Mouse (Mus musculus) bone marrow, adult 2 months (tissue): ENCODE results near the gene Myod1. TPM values are rescaled to one million over a fixed set of nuclear protein-coding genes. Genes with fewer than 3 reads are reported as not detected.

Experiments used
- H3K27ac ChIP-seq: fragments of 200-500 bp; 2 replicates; pipeline ENCODE4 v1.5.1; 2012; ENCODE audit warnings: low read depth, mild to moderate bottlenecking, control low read depth, inconsistent platforms, low read length; ENCODE audit not compliant: control insufficient read depth, poor library complexity, insufficient read depth
- H3K4me1 ChIP-seq: fragments of 200-500 bp; 2 replicates; pipeline ENCODE4 v1.6.1; 2011; ENCODE audit warnings: low read length; ENCODE audit not compliant: control insufficient read depth, insufficient read depth
- H3K4me3 ChIP-seq: fragments of 200-500 bp; replicated peaks from 2 replicates; pipeline ENCODE3; 2011; ENCODE audit warnings: mild to moderate bottlenecking, low read depth, low read length, control low read depth; ENCODE audit not compliant: control insufficient read depth
- CTCF ChIP-seq: fragments of 200-500 bp; IDR thresholded peaks from 2 replicates; pipeline ENCODE4 v1.5.1; 2011; ENCODE audit warnings: low read length, control low read depth; ENCODE audit not compliant: control insufficient read depth, insufficient read depth
- POLR2A ChIP-seq: fragments of 200-500 bp; IDR thresholded peaks from 2 replicates; pipeline ENCODE4 v1.6.1; 2011; ENCODE audit warnings: low read depth, mild to moderate bottlenecking, control low read depth, low read length, borderline replicate concordance; ENCODE audit not compliant: control insufficient read depth
- WGBS: fragments of 180-500 bp; shearing (Covaris S2); methylation state at CpG from one replicate; pipeline ENCODE4 v1.1.7; 2018; 5-methylcytosine and 5-hydroxymethylcytosine counted together
- polyA plus RNA-seq: library from polyadenylated mRNA; stranded (reverse); fragments of >200 nt; gene quantifications from 2 replicates; pipeline ENCODE4 v1.2.4, GENCODE M21; 2011; ENCODE audit warnings: low replicate concordance; ENCODE audit not compliant: missing spikeins, insufficient read depth, insufficient read length

Myod1 gene
- polyA plus RNA-seq, 1 experiment, result not detected

- no peak for TF ChIP-seq POLR2A
- no peak for TF ChIP-seq CTCF
- no peak overlapping the region for H3K4me3 ChIP-seq
- WGBS, result 60% methylated on average over 3 of the region's 3 CpGs
- no peak overlapping the region for H3K27ac ChIP-seq
- H3K4me1 ChIP-seq, result no peaks in the 10 kb centered on the region
Observed at GRCm38 (mm10) chr7:46401371-46402180, 25.3 kb downstream of the Myod1 start.

DNA sequence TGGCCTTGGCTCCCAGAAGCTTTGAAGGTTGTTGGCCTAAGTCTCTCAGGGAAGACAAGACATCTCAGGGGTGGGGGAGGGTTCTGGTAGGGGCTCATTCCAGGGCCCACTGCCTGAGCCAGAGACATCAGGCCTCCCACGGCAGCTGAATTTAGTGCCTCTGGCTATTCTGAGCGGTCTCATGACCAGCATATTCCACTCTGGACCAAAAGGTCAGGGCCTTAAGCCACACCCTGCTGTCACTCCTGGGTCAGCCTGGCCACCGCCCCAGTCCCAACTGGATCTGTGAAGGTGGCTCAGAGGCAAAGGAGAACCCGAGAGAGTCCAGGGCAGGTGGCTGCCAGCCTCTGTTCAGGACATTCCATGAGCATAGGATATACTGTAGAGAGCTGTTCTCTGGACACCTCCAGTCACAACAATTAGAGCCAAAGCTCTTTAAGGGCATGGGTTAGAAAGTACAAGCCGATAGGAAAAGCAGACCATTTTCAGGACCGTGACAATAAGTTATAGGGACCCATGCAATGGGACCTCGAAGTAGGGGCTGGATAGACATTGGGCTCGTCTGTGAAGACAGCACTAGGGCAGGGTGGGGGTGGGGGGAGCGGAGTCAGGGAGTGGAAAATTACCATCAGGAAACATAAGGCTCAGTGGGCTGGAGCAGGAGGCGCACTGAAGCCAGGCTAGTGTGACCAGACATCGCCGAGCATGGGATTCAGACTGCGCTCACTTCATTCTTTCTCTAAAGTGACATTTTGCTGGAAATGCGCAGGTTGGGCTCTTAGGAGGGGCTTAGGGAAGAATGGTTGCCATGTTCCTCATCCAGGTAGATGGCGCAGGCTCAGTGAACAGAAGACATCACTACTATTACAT lies 27.6 kb downstream of the Myod1 start:
- TF ChIP-seq CTCF (no peak), POLR2A (no peak)
- no peaks in the 10 kb centered on the region for H3K4me1 ChIP-seq
- H3K4me3 ChIP-seq, result no peak overlapping the region
- no peak overlapping the region for H3K27ac ChIP-seq
- 83% methylated on average over 15 of the region's 15 CpGs for WGBS

GRCm38 (mm10) chr7:46404756-46405155 lies 28.5 kb downstream of the Myod1 start:
- no peak for TF ChIP-seq CTCF
- 66% methylated on average over 7 of the region's 7 CpGs for WGBS
- no peaks in the 10 kb centered on the region for H3K4me1 ChIP-seq
- no peak overlapping the region for H3K4me3 ChIP-seq
- H3K27ac ChIP-seq, result no peak overlapping the region

DNA sequence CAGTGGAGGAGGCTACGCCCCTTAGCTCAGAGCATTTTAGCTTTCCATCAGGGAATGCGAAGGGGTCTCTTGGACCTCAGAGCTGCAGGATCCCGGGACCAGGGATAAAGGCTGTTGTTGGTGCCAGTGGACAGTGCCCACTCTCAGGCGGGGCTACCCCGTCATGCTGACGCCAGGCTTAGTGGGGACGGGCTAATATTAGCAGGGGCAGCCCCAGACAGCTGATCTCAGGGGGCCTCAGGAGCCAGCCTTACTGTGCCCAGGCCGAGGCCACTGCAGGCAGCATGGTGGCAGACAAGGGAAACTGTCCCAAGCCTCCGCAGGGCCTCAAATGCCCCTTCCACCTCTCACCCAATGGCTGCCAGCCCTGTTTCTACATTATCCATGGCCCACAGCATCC lies 32.3 kb downstream of the Myod1 start:
- 76% methylated on average over 9 of the region's 9 CpGs for WGBS
- peak overlapping the region; percentile 26 for H3K27ac ChIP-seq
- H3K4me1 ChIP-seq, result no peaks in the 10 kb centered on the region; the same call in 1 of the 2 replicates
- TF ChIP-seq CTCF, result no peak
- no peak for TF ChIP-seq POLR2A
- H3K4me3 ChIP-seq, result no peak overlapping the region

DNA sequence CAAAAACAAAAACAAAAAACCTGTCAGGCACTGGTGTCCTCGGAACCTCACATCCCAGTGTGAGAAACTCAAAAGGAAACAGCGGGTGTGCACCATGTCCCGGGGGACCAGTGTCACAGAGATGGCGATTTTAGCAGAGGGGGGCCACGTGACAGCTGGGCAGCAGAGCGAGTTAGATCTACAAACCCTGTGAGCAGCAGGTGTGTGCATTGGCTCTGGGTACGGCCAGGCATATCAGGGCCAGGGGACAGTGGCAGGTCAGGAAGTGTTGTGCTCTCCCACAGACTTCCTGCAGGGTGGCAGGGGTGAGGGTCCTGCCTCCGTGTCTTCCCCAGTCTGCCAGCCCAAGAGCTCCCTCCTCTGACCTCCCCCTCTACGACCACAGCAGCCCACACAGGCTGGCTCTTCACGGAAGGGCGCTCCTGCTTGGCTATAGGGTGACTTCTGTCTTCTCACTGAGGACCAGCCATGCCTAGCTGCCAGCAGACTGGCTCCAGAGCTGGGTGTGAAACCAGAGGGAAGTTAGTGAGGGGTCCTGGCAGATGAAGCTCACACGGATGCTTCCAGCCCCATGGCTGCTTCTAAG lies 33.0 kb downstream of the Myod1 start:
- 16% methylated on average over 12 of the region's 12 CpGs for WGBS
- Histone ChIP-seq H3K27ac (peak overlapping the region; percentile 85), H3K4me1 (no peaks in the 10 kb centered on the region; the same call in 1 of the 2 replicates), H3K4me3 (no peak overlapping the region)
- TF ChIP-seq CTCF (no peak), POLR2A (peak; percentile 50; the same call in 1 of the 2 replicates)

DNA sequence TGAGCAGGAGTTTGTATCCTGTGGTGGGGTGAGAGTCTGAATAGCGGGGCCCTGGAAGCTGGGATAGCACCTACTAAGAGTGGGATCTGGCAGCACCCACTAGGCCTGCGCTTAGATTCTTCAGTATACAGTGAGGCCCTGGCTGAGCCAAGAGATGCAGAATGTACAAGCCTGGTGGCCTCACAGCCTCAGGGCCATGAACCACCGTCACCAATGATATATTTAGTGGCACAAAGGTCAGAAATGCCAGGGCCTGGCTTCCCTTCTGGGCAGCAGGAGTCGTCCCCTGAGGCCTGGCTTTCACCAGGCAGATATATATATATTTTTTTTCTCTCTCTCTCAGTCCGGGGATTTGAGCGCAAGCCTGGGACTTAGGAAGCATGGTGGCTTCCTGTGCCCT lies 34.5 kb downstream of the Myod1 start:
- Histone ChIP-seq H3K4me1 (no peaks in the 10 kb centered on the region; the same call in 1 of the 2 replicates), H3K27ac (no peak overlapping the region), H3K4me3 (no peak overlapping the region)
- TF ChIP-seq CTCF (no peak), POLR2A (no peak)
- WGBS, result 76% methylated on average over 6 of the region's 6 CpGs

DNA sequence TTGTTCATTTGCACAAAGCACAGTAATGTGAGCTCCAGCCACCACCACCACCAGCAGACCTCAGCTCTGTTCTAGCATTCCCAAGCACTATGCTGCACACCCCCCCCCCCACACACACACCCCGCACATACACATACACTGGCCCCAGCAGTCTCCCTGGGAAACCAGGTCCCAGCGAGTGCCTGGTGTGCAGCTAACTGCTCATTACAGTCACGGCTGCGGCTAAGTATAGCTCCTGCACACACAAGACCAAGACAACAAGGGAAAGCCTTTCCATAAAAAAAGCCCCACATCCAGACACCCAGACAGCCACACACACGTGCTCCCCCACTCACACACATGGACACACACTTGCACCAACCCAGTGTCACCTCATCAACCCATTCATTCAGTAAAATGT lies 36.5 kb downstream of the Myod1 start:
- no peaks in the 10 kb centered on the region; the same call in 1 of the 2 replicates for H3K4me1 ChIP-seq
- TF ChIP-seq CTCF, result no peak
- no peak for TF ChIP-seq POLR2A
- no peak overlapping the region for H3K27ac ChIP-seq
- WGBS, result 77% methylated on average over 5 of the region's 5 CpGs
- no peak overlapping the region for H3K4me3 ChIP-seq
